Mouse (Mus musculus) small intestine, adult 2 months (tissue): ENCODE measurements at regions not wholly inside any gene's neighbourhood (a gene's known extent, or its start where the extent isn't known, plus 50 kb on each side); places are given as distances from the start of the nearest gene placed in this dataset.

Experiments used
- CTCF ChIP-seq: fragments of 200-500 bp; IDR thresholded peaks from 2 replicates; pipeline ENCODE4 v1.5.1; 2012; ENCODE audit warnings: low read depth, mild to moderate bottlenecking, control low read depth, inconsistent platforms, low read length, moderate library complexity, mixed read lengths; ENCODE audit not compliant: insufficient replicate concordance, insufficient read length; ENCODE audit errors: extremely low read depth
- POLR2A ChIP-seq: fragments of 200-500 bp; IDR thresholded peaks from 2 replicates; pipeline ENCODE4 v1.6.1; 2012; ENCODE audit warnings: low read depth, mild to moderate bottlenecking, control low read depth, inconsistent platforms, low read length, moderate library complexity

DNA sequence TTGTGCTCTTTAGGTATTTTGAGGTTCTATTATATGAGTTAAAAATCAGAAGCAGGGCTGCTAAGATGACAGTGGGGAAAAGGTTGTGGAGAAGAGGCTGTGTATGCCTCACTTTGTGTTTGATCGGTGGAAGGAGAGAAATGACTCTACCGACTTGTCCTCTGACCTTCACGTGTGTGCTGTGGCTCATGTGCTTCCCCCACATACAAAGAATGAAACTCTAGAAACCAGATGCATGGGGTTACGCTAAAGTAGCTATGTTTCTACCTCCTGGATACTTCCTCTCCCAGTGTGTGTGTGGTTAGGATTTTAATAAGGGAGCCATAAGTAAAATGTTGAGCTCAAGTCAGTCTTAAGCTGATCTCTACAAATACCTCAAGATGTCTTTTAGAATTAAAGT, 148.1 kb upstream of the 1700056E22Rik start:
- TF ChIP-seq POLR2A (no peak), CTCF (no peak)
